Mouse (Mus musculus) MEL (cell line): ENCODE measurements at regions not wholly inside any gene's neighbourhood (a gene's known extent, or its start where the extent isn't known, plus 50 kb on each side); places are given as distances from the start of the nearest gene placed in this dataset.

Source experiments
- DNase-seq: peaks from one replicate; pipeline ENCODE4 v3.0.0; 2011; ENCODE audit warnings: low read depth, low spot score
- H3K27ac ChIP-seq: 2 replicates; pipeline ENCODE4 v1.5.1; 2012; ENCODE audit warnings: low read depth, mild to moderate bottlenecking, control low read depth, low read length, moderate library complexity; ENCODE audit not compliant: control insufficient read depth
- H3K27me3 ChIP-seq, 2 experiments: fragments of 150-350 bp in 1 of 2; sonication (generic) in 1 of 2; 2 replicates each; pipeline ENCODE4 v1.6.1; 2012; ENCODE audit warnings: low read length in 2 of 2, mild to moderate bottlenecking in 2 of 2, improper control_type of control experiment in 1 of 2, moderate library complexity in 1 of 2; ENCODE audit not compliant: insufficient read depth in 2 of 2, control insufficient read depth in 1 of 2
- H3K36me3 ChIP-seq, 2 experiments: 2 replicates each; pipeline ENCODE4 v1.6.1; 2012 to 2014; ENCODE audit warnings: low read length in 2 of 2, improper control_type of control experiment in 1 of 2, inconsistent platforms in 1 of 2, mild to moderate bottlenecking in 1 of 2; ENCODE audit not compliant: insufficient read depth in 2 of 2, control insufficient read depth in 1 of 2
- H3K4me1 ChIP-seq, 2 experiments: fragments of 150-350 bp in 1 of 2; sonication (generic) in 1 of 2; 2 replicates each; pipeline ENCODE4 v1.6.1; 2012; ENCODE audit warnings: low read length in 2 of 2, improper control_type of control experiment in 1 of 2, mild to moderate bottlenecking in 1 of 2; ENCODE audit not compliant: insufficient read depth in 2 of 2, control insufficient read depth in 1 of 2
- H3K4me3 ChIP-seq, 2 experiments: fragments of 150-350 bp in 1 of 2; sonication (generic) in 1 of 2; 2 replicates each; pipeline ENCODE4 v1.5.1; 2012; ENCODE audit warnings: low read depth in 2 of 2, low read length in 2 of 2, mild to moderate bottlenecking in 2 of 2, moderate library complexity in 2 of 2, control low read depth in 1 of 2, improper control_type of control experiment in 1 of 2; ENCODE audit not compliant: control insufficient read depth in 1 of 2, insufficient read depth in 1 of 2
- H3K79me2 ChIP-seq: 2 replicates; pipeline ENCODE4 v1.6.1; 2012; ENCODE audit warnings: mild to moderate bottlenecking, low read length, moderate library complexity; ENCODE audit not compliant: control insufficient read depth, poor library complexity, insufficient read depth
- H3K9ac ChIP-seq: 2 replicates; pipeline ENCODE4 v1.6.1; 2012; ENCODE audit warnings: low read depth, mild to moderate bottlenecking, control low read depth, low read length, moderate library complexity; ENCODE audit not compliant: control insufficient read depth, poor library complexity, severe bottlenecking
- H3K9me3 ChIP-seq: fragments of 150-350 bp; sonication (generic); replicated peaks from 2 replicates; pipeline ENCODE4 v1.6.1; 2012; ENCODE audit warnings: mild to moderate bottlenecking, low read length, improper control_type of control experiment, moderate library complexity; ENCODE audit not compliant: insufficient read depth
- BHLHE40 ChIP-seq: IDR thresholded peaks from 2 replicates; pipeline ENCODE4 v1.6.1; 2012; ENCODE audit warnings: low read depth, mild to moderate bottlenecking, inconsistent platforms, low read length, improper control_type of control experiment, borderline replicate concordance
- CHD1 ChIP-seq: IDR thresholded peaks from 2 replicates; pipeline ENCODE4 v1.6.1; 2012; ENCODE audit warnings: low read depth, mild to moderate bottlenecking, inconsistent platforms, low read length, improper control_type of control experiment
- CHD2 ChIP-seq: IDR thresholded peaks from 2 replicates; pipeline ENCODE4 v1.6.1; 2011; ENCODE audit warnings: low read length, improper control_type of control experiment
- CTCF ChIP-seq, 3 experiments: IDR thresholded peaks in 2 of 3; conservative IDR thresholded peaks in 1 of 3; 2 replicates each; pipeline ENCODE4 v1.5.1; 2011 to 2012; ENCODE audit warnings: low read length in 3 of 3, low read depth in 2 of 3, mild to moderate bottlenecking in 2 of 3, improper control_type of control experiment in 1 of 3, inconsistent platforms in 1 of 3, mixed read lengths in 1 of 3, moderate library complexity in 1 of 3; ENCODE audit not compliant: control insufficient read depth in 1 of 3, insufficient read depth in 1 of 3, poor library complexity in 1 of 3, severe bottlenecking in 1 of 3
- ELF1 ChIP-seq: IDR thresholded peaks from 2 replicates; pipeline ENCODE4 v1.6.1; 2014; ENCODE audit warnings: low read depth, mild to moderate bottlenecking, inconsistent platforms, low read length, improper control_type of control experiment, moderate library complexity
- EP300 ChIP-seq, 2 experiments: IDR thresholded peaks; 2 replicates each; pipeline ENCODE4 v1.6.1; 2011; ENCODE audit warnings: improper control_type of control experiment in 2 of 2, low read length in 2 of 2, low read depth in 1 of 2, mild to moderate bottlenecking in 1 of 2
- HCFC1 ChIP-seq: IDR thresholded peaks from 2 replicates; pipeline ENCODE4 v1.6.1; 2012; ENCODE audit warnings: low read depth, mild to moderate bottlenecking, inconsistent platforms, low read length, improper control_type of control experiment, moderate library complexity
- JUND ChIP-seq: IDR thresholded peaks from 2 replicates; pipeline ENCODE4 v1.6.1; 2011; ENCODE audit warnings: low read depth, mild to moderate bottlenecking, improper control_type of control experiment, low read length
- KAT2A ChIP-seq: conservative IDR thresholded peaks from 2 replicates; pipeline ENCODE4 v1.6.1; 2012; ENCODE audit warnings: low read depth, low read length, improper control_type of control experiment, inconsistent platforms
- MAX ChIP-seq: IDR thresholded peaks from 2 replicates; pipeline ENCODE4 v1.6.1; 2011; ENCODE audit warnings: low read length, improper control_type of control experiment
- MAZ ChIP-seq: IDR thresholded peaks from 2 replicates; pipeline ENCODE4 v1.6.1; 2012; ENCODE audit warnings: low read depth, mild to moderate bottlenecking, inconsistent platforms, low read length, improper control_type of control experiment
- MEF2A ChIP-seq: IDR thresholded peaks from 2 replicates; pipeline ENCODE4 v1.6.1; 2014; ENCODE audit warnings: low read depth, mild to moderate bottlenecking, inconsistent platforms, low read length, improper control_type of control experiment; ENCODE audit not compliant: poor library complexity, insufficient replicate concordance, severe bottlenecking; ENCODE audit errors: extremely low read depth
- MXI1 ChIP-seq: IDR thresholded peaks from 2 replicates; pipeline ENCODE4 v1.6.1; 2011; ENCODE audit warnings: mild to moderate bottlenecking, low read depth, low read length, improper control_type of control experiment
- MYB ChIP-seq: IDR thresholded peaks from 2 replicates; pipeline ENCODE4 v1.6.1; 2011; ENCODE audit warnings: mild to moderate bottlenecking, low read depth, low read length, improper control_type of control experiment
- NELFE ChIP-seq: IDR thresholded peaks from 2 replicates; pipeline ENCODE4 v1.6.1; 2011; ENCODE audit warnings: low read depth, low read length, improper control_type of control experiment
- NRF1 ChIP-seq: IDR thresholded peaks from 2 replicates; pipeline ENCODE4 v1.6.1; 2014; ENCODE audit warnings: low read depth, mild to moderate bottlenecking, inconsistent platforms, low read length, improper control_type of control experiment, moderate library complexity; ENCODE audit not compliant: poor library complexity, insufficient read depth, severe bottlenecking
- POLR2A ChIP-seq, 2 experiments: IDR thresholded peaks; 2 replicates each; pipeline ENCODE4 v1.6.1; 2011 to 2012; ENCODE audit warnings: low read length in 2 of 2, mild to moderate bottlenecking in 2 of 2, control low read depth in 1 of 2, improper control_type of control experiment in 1 of 2, low read depth in 1 of 2, moderate library complexity in 1 of 2; ENCODE audit not compliant: control insufficient read depth in 1 of 2, insufficient read depth in 1 of 2, poor library complexity in 1 of 2
- POLR2AphosphoS5 ChIP-seq: IDR thresholded peaks from 2 replicates; pipeline ENCODE4 v1.6.1; 2012; ENCODE audit warnings: low read depth, borderline replicate concordance, mild to moderate bottlenecking, inconsistent platforms, low read length, moderate library complexity, mixed read lengths
- RCOR1 ChIP-seq: IDR thresholded peaks from 2 replicates; pipeline ENCODE4 v1.6.1; 2012; ENCODE audit warnings: low read depth, mild to moderate bottlenecking, inconsistent platforms, low read length, improper control_type of control experiment
- SMC3 ChIP-seq: IDR thresholded peaks from 2 replicates; pipeline ENCODE4 v1.6.1; 2011; ENCODE audit warnings: low read depth, low read length, improper control_type of control experiment
- TAL1 ChIP-seq: IDR thresholded peaks from 2 replicates; pipeline ENCODE4 v1.6.1; 2012; ENCODE audit warnings: mild to moderate bottlenecking, inconsistent platforms, low read length, moderate library complexity, mixed read lengths
- UBTF ChIP-seq: IDR thresholded peaks from 2 replicates; pipeline ENCODE4 v1.6.1; 2012; ENCODE audit warnings: low read depth, mild to moderate bottlenecking, inconsistent platforms, low read length, improper control_type of control experiment, moderate library complexity, borderline replicate concordance; ENCODE audit not compliant: insufficient read depth
- USF1 ChIP-seq: IDR thresholded peaks from 2 replicates; pipeline ENCODE4 v1.6.1; 2014; ENCODE audit warnings: low read depth, mild to moderate bottlenecking, inconsistent platforms, low read length, improper control_type of control experiment, moderate library complexity
- USF2 ChIP-seq, 2 experiments: IDR thresholded peaks; 2 replicates each; pipeline ENCODE4 v1.6.1; 2011 to 2012; ENCODE audit warnings: improper control_type of control experiment in 2 of 2, low read length in 2 of 2, borderline replicate concordance in 1 of 2, inconsistent platforms in 1 of 2, low read depth in 1 of 2, mild to moderate bottlenecking in 1 of 2; ENCODE audit not compliant: insufficient read depth in 1 of 2
- ZC3H11A ChIP-seq: IDR thresholded peaks from 2 replicates; pipeline ENCODE4 v1.6.1; 2012; ENCODE audit warnings: low read depth, mild to moderate bottlenecking, inconsistent platforms, low read length, improper control_type of control experiment
- ZKSCAN1 ChIP-seq: IDR thresholded peaks from 2 replicates; pipeline ENCODE4 v1.6.1; 2012; ENCODE audit warnings: low read depth, mild to moderate bottlenecking, inconsistent platforms, low read length, improper control_type of control experiment, moderate library complexity
- ZNF384 ChIP-seq: IDR thresholded peaks from 2 replicates; pipeline ENCODE4 v1.6.1; 2012; ENCODE audit warnings: low read depth, mild to moderate bottlenecking, inconsistent platforms, low read length, improper control_type of control experiment

DNA sequence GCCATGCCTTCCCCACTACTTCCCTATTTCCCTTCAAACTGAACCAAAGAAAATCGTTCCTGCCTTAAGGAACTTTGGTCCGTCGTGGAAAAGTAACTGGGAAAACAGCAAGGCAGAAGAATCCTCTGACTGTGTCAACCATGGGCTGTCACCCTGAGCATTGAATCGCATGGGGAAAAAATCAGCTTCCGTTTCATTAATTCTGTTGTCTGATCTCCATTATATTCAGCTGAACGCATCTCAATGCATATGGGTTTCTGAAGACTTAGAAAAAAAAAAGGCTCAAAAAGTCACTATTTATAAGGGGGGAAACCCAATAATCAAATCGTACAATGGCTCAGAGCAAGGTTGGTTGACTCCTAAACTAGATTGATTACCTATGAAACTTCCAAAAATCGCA, 83.8 kb upstream of the Il12b start:
- TF ChIP-seq ZC3H11A (no peak), CHD1 (no peak), TAL1 (no peak), MXI1 (no peak), POLR2AphosphoS5 (no peak), KAT2A (no peak), CTCF (IDR thresholded peaks at IDR 0.05 in 2 of 3, conservative IDR thresholded peaks at IDR 0.05 in 1 of 3; ENCODE audit: control insufficient read depth in 1 of 3, insufficient read depth in 1 of 3, low read depth in 2 of 3, low read length in 3 of 3, poor library complexity in 1 of 3, severe bottlenecking in 1 of 3) (no peak), CHD2 (no peak), JUND (no peak), ZNF384 (no peak), NELFE (no peak), HCFC1 (no peak)
- H3K9ac ChIP-seq = no peak overlapping the region
- H3K4me3 ChIP-seq = no peak overlapping the region
- H3K27ac ChIP-seq = no peak overlapping the region
- no peak for DNase-seq
- no peaks in the 10 kb centered on the region for H3K36me3 ChIP-seq
- H3K79me2 ChIP-seq = no peaks in the 10 kb centered on the region
- no peaks in the 10 kb centered on the region for H3K9me3 ChIP-seq
- H3K4me1 ChIP-seq = no peaks in the 10 kb centered on the region
- peaks cover 0 to 2% of the 10 kb centered on the region in 2 experiments; a peak in 2 of 4 replicates for H3K27me3 ChIP-seq

DNA sequence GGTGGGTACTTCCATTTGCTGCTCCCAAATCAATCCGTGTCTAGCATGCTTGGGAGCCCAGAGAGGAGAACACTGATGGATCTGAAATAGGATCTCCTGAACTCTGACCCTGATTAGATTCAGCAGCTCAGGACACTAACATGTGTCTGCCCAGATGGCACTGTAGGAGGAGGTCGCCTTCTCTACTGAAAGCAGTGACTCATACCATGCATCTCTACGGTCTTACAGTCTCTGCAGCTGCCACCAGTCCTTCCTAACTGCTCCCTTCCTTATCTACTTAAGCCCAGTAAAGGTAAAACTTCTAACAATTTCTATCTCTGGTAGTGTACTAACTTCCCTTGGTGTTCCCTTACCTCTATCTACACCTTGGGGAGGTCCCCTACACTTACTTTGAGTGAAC, 80.7 kb upstream of the Il12b start:
- Histone ChIP-seq H3K9me3 (no peaks in the 10 kb centered on the region), H3K4me1 (no peaks in the 10 kb centered on the region), H3K9ac (no peak overlapping the region), H3K27me3 (peaks cover 0 to 2% of the 10 kb centered on the region in 2 experiments; a peak in 2 of 4 replicates), H3K27ac (no peak overlapping the region), H3K79me2 (no peaks in the 10 kb centered on the region), H3K4me3 (no peak overlapping the region), H3K36me3 (no peaks in the 10 kb centered on the region)
- no peak for DNase-seq
- TF ChIP-seq USF2 (IDR thresholded peaks at IDR 0.05; ENCODE audit: borderline replicate concordance in 1 of 2, insufficient read depth in 1 of 2, low read depth in 1 of 2, low read length in 2 of 2) = no peak
- TF ChIP-seq EP300 (IDR thresholded peaks at IDR 0.05; ENCODE audit: low read depth in 1 of 2, low read length in 2 of 2) = no peak
- no peak for TF ChIP-seq NRF1
- TF ChIP-seq RCOR1 = no peak
- TF ChIP-seq MAX = no peak
- TF ChIP-seq HCFC1 = no peak
- TF ChIP-seq USF1 = no peak
- TF ChIP-seq BHLHE40 = no peak
- no peak for TF ChIP-seq MYB
- TF ChIP-seq MAZ = no peak
- TF ChIP-seq ZNF384 = no peak
- TF ChIP-seq POLR2A (IDR thresholded peaks at IDR 0.05; ENCODE audit: control insufficient read depth in 1 of 2, insufficient read depth in 1 of 2, low read depth in 1 of 2, low read length in 2 of 2, poor library complexity in 1 of 2) = no peak
- no peak for TF ChIP-seq CHD1
- no peak for TF ChIP-seq SMC3
- no peak for TF ChIP-seq UBTF
- TF ChIP-seq JUND = no peak
- TF ChIP-seq ELF1 = no peak
- no peak for TF ChIP-seq ZKSCAN1
- no peak for TF ChIP-seq POLR2AphosphoS5
- TF ChIP-seq MEF2A = no peak
